Mouse (Mus musculus) liver, postnatal 0 days (tissue): ENCODE measurements around the gene Npy1r.

ENCODE experiments used
- CTCF ChIP-seq: sonication (generic); IDR thresholded peaks from 2 replicates; pipeline ENCODE4 v1.5.1; 2016; ENCODE audit warnings: antibody characterized with exemption, low read depth
- EP300 ChIP-seq: IDR thresholded peaks from 2 replicates; pipeline ENCODE4 v1.6.1; 2016; ENCODE audit warnings: antibody characterized with exemption, low read depth, mild to moderate bottlenecking

DNA sequence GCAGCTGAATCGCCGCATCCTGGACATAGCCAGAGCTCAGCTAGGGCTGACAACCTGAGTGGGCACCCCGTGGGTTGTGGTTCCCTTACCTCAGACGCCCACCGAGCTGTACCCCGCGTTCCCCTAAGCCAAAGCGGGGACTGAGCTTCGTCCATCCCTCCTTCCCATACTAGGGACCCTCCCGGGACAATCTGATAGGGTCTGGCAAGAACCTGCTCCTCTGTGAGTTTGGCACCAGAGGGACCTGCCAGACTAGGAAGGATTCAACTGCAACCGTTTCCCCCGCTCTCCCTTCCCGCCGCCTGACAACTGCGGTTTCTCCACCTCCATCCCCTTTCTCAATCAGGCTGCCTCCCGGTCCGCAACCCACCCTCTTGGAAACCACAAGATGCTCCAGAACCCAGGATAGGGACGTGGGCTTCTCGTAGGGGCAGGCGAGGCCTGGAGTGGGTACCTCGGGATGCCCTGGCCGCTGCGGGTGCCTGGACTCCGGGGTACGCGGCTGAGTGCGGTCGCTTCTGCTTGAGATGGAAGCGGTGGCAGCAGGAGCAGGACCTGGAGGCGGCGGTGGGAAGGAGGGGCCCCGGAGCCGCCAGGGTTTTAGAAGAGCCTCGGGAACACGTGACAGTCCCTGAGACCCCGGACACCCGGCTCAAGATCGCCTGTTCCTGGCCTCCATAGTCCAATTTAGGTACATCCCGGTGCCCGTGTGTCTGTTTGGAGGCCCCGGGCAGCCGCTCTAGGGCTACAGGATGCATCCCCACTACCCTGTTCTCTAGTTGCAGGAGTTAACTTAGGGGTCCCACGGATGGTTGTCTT is 9.3 kb upstream of the Npy1r start, which contains the start of gene Npy5r:
- TF ChIP-seq EP300 (no peak), CTCF (no peak)
